Mouse (Mus musculus) layer of hippocampus, adult 9-11 months (tissue): ENCODE measurements around the gene Fchsd2.

Source experiments
- DNase-seq: peaks from one replicate; pipeline ENCODE4 v3.0.0; 2022

The Fchsd2 gene

GRCm38 (mm10) chr7:101092618-101093017 is at the start of gene Fchsd2:
Fchsd2 (plus strand) TSS chr7:101092863.
- DNase-seq, result peak; percentile 82

GRCm38 (mm10) chr7:101043846-101044541 is 48.7 kb upstream of the Fchsd2 start:
- no peak for DNase-seq

- no peak for DNase-seq
These were observed 44.4 kb upstream of the Fchsd2 start for GRCm38 (mm10) chr7:101048247-101048646.

GRCm38 (mm10) chr7:101049326-101050087 is 43.2 kb upstream of the Fchsd2 start:
- no peak for DNase-seq

GRCm38 (mm10) chr7:101050724-101051550 is 41.7 kb upstream of the Fchsd2 start:
- no peak for DNase-seq

GRCm38 (mm10) chr7:101051551-101052221 is 41.0 kb upstream of the Fchsd2 start:
- DNase-seq, result no peak

GRCm38 (mm10) chr7:101053136-101053535 is 39.5 kb upstream of the Fchsd2 start:
- no peak for DNase-seq

GRCm38 (mm10) chr7:101057309-101057708 is 35.4 kb upstream of the Fchsd2 start:
- DNase-seq, result no peak

GRCm38 (mm10) chr7:101059188-101059587 is 33.5 kb upstream of the Fchsd2 start:
- no peak for DNase-seq

- no peak for DNase-seq
These were observed 32.2 kb upstream of the Fchsd2 start for GRCm38 (mm10) chr7:101060476-101060875.

GRCm38 (mm10) chr7:101061381-101061780 is 31.3 kb upstream of the Fchsd2 start:
- DNase-seq, result peak; percentile 72

- peak; percentile 68 for DNase-seq
These were observed 30.4 kb upstream of the Fchsd2 start for GRCm38 (mm10) chr7:101062246-101062645.

GRCm38 (mm10) chr7:101063523-101063922 is 29.1 kb upstream of the Fchsd2 start:
- no peak for DNase-seq

- no peak for DNase-seq
These were observed 27.7 kb upstream of the Fchsd2 start for GRCm38 (mm10) chr7:101064697-101065688.

GRCm38 (mm10) chr7:101066009-101066408 is 26.7 kb upstream of the Fchsd2 start:
- DNase-seq, result no peak

- DNase-seq, result no peak
These were observed 25.9 kb upstream of the Fchsd2 start for GRCm38 (mm10) chr7:101066650-101067346.

- no peak for DNase-seq
These were observed 25.1 kb upstream of the Fchsd2 start for GRCm38 (mm10) chr7:101067521-101067920.

GRCm38 (mm10) chr7:101069271-101069670 is 23.4 kb upstream of the Fchsd2 start:
- DNase-seq, result no peak

GRCm38 (mm10) chr7:101070406-101070805 is 22.3 kb upstream of the Fchsd2 start:
- DNase-seq, result no peak

GRCm38 (mm10) chr7:101071020-101071419 is 21.6 kb upstream of the Fchsd2 start:
- no peak for DNase-seq
